Comparison of ENCODE assay signal across 18 mouse cellular contexts in the genomic region with DNA sequence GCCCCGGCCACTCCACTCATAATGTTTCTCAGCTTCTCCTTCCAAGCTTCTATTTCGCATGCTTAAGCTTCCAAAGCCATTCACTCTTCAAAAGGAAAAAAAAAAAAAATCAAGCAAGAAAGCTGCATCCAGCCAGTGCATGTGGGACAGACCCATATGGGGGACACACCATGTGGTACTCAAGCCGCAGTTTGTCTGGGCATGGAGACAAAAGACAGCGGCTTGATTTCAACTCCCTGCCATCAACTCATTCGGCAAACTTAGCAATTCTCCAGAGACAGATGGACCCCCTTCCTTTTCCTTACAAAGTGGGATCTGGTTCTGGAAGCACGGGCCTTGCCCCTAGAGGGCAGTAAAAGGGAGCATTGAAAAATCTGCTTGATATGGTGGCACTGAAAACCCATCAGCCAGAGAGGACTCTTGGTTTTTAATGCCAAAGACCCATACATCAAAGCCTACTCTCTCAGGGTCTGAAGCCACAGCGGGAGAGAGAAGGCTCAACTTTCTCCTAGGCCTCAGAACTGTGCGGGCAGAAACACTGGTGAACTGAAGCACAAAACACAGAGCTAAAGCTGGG. TPM values are rescaled to one million over a fixed set of nuclear protein-coding genes. Genes with fewer than 3 reads are reported as not detected.
DNase-seq lines count a peak whose midpoint lies in the region; ATAC-seq and TF ChIP-seq lines count a peak whose summit lies in the region.
"Had no signal": no experiment of that assay in that cellular context is flagged by ENCODE, and none has a peak within 500 bp of the region (broad histone marks: within the 10 kb centered on the region; RNA-seq: fewer than 3 reads in every experiment).

No protein-coding gene starts in this region.

- H3K36me3 ChIP-seq in kidney, postnatal 0 days (ENCODE audit: insufficient read depth, low read length), result no peaks in the 10 kb centered on the region
- H3K36me3 ChIP-seq: heart, embryonic 15.5 days had no signal

- peak; percentile 11; the same call in 1 of the 2 replicates for TF ChIP-seq CTCF in kidney, postnatal 0 days (IDR thresholded peaks at IDR 0.05; ENCODE audit: low read depth)

- no peak overlapping the region for H3K4me3 ChIP-seq in kidney, postnatal 0 days (replicated peaks; ENCODE audit: low read depth, low read length)
- H3K4me3 ChIP-seq: embryonic facial prominence, embryonic 10.5 days; heart, embryonic 15.5 days; hindbrain, embryonic 10.5 days; midbrain, embryonic 13.5 days had no signal

- H3K27ac ChIP-seq in kidney, postnatal 0 days, result no peak overlapping the region
- H3K27ac ChIP-seq: embryonic facial prominence, embryonic 10.5 days; heart, embryonic 15.5 days; hindbrain, embryonic 10.5 days; macrophage; midbrain, embryonic 13.5 days had no signal

- no peaks in the 10 kb centered on the region for H3K9me3 ChIP-seq in kidney, postnatal 0 days (replicated peaks; ENCODE audit: low read length)
- H3K9me3 ChIP-seq: embryonic facial prominence, embryonic 10.5 days; heart, embryonic 15.5 days; hindbrain, embryonic 10.5 days; midbrain, embryonic 13.5 days had no signal

- no peaks in the 10 kb centered on the region for H3K27me3 ChIP-seq in kidney, postnatal 0 days (ENCODE audit: insufficient read depth, low read length)
- H3K27me3 ChIP-seq: heart, embryonic 15.5 days; midbrain, embryonic 13.5 days had no signal

- WGBS in kidney, postnatal 0 days, result 80% methylated on average over 8 of the region's 8 CpGs

- DNase-seq in cerebellum, postnatal 36 days, result peak; percentile 15 to 26
- DNase-seq in cerebellum, postnatal 4 days (ENCODE audit: low spot score in 2 of 2), result no peak
- DNase-seq in kidney, postnatal 0 days (ENCODE audit: low spot score), result no peak
- no peak for DNase-seq in kidney, postnatal 10 days
- DNase-seq in right cerebral cortex, postnatal 10 days (ENCODE audit: low spot score in 2 of 2), result peak; percentile 47 to 57
- DNase-seq in right cerebral cortex, postnatal 36 days (ENCODE audit: low spot score in 2 of 2), result no peak
- DNase-seq in natural killer cell, adult 2 months (ENCODE audit: low spot score in 2 of 2), result no peak
- DNase-seq: adrenal gland, adult 2 months; gastrocnemius, postnatal 36 days; kidney, postnatal 14 days; lung, adult 2 months; right cerebral cortex, postnatal 14 days; thymus, adult 18-20 months had no signal

- H3K9ac ChIP-seq in kidney, postnatal 0 days (ENCODE audit: low read depth, low read length), result no peak overlapping the region
- H3K9ac ChIP-seq: heart, embryonic 15.5 days; midbrain, embryonic 13.5 days had no signal

- H3K4me1 ChIP-seq in kidney, postnatal 0 days (replicated peaks; ENCODE audit: insufficient read depth, low read length), result no peaks in the 10 kb centered on the region
- H3K4me1 ChIP-seq: embryonic facial prominence, embryonic 10.5 days; heart, embryonic 15.5 days; midbrain, embryonic 13.5 days had no signal

- ATAC-seq in kidney, postnatal 0 days (replicated peaks; ENCODE audit: low FRiP score, low read depth), result no peak
- ATAC-seq: midbrain, embryonic 13.5 days had no signal

- H3K4me2 ChIP-seq in kidney, postnatal 0 days (ENCODE audit: low read length), result no peak overlapping the region
- H3K4me2 ChIP-seq: heart, embryonic 15.5 days; midbrain, embryonic 13.5 days had no signal

RNA-seq across cellular contexts. Expression of a gene that starts 54.6 kb away (rescaled TPM):
- polyA plus RNA-seq in kidney, postnatal 0 days (2015; fragmentation: Nextera tagmentation; extraction: Ambion mirVana), result 1.3 and 1.4 TPM in 2 replicates

Comparison
In these comparisons a context has a peak if more than half of its experiments do, and no peak if none do; other contexts are left out.
1. DNase-seq: peak in cerebellum, postnatal 36 days (2 of 2) and right cerebral cortex, postnatal 10 days (2 of 2); none in cerebellum, postnatal 4 days (0 of 2), kidney, postnatal 0 days (single experiment), kidney, postnatal 10 days (single experiment), right cerebral cortex, postnatal 36 days (0 of 2) and natural killer cell, adult 2 months (0 of 2).